Mouse (Mus musculus) small intestine, adult 2 months (tissue): Measurements from ENCODE around the gene Ncoa3.

Experiments
- CTCF ChIP-seq: fragments of 200-500 bp; IDR thresholded peaks from 2 replicates; pipeline ENCODE4 v1.5.1; 2012; ENCODE audit warnings: low read depth, mild to moderate bottlenecking, control low read depth, inconsistent platforms, low read length, moderate library complexity, mixed read lengths; ENCODE audit not compliant: insufficient replicate concordance, insufficient read length; ENCODE audit errors: extremely low read depth
- POLR2A ChIP-seq: fragments of 200-500 bp; IDR thresholded peaks from 2 replicates; pipeline ENCODE4 v1.6.1; 2012; ENCODE audit warnings: low read depth, mild to moderate bottlenecking, control low read depth, inconsistent platforms, low read length, moderate library complexity

DNA sequence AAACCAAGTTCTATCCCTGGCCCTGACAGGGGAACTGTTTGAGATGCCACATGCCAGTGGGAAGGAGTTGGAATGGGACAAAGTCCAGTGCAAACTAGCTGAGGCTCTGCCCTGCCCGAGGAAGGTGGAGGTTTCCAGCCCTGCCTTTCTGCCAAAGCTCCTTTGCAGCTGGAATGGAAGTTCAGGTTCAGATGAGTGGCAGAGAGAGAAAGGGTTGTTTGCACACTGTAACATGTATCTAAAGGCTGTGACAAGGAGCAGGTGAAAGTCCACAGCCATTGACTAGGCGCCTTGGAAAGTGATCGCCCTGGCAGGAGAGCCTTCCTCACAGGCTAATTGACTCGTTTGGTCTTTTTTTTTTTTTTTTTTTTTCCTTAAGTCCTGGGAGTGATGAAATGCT, 28.3 kb upstream of the Ncoa3 start:
- no peak for TF ChIP-seq POLR2A
- no peak for TF ChIP-seq CTCF
